Mouse (Mus musculus) layer of hippocampus, adult 11-12 months (tissue): ENCODE data around the gene Hist1h1a.
"Not testable (repeated sequence)": the region's sequence is repeated elsewhere in the genome, so short reads cannot be mapped to it uniquely, and the experiment has no call there.

ENCODE experiments used
- DNase-seq: peaks from one replicate; pipeline ENCODE4 v3.0.0; 2022; ENCODE audit warnings: low spot score

Gene Hist1h1a

DNA sequence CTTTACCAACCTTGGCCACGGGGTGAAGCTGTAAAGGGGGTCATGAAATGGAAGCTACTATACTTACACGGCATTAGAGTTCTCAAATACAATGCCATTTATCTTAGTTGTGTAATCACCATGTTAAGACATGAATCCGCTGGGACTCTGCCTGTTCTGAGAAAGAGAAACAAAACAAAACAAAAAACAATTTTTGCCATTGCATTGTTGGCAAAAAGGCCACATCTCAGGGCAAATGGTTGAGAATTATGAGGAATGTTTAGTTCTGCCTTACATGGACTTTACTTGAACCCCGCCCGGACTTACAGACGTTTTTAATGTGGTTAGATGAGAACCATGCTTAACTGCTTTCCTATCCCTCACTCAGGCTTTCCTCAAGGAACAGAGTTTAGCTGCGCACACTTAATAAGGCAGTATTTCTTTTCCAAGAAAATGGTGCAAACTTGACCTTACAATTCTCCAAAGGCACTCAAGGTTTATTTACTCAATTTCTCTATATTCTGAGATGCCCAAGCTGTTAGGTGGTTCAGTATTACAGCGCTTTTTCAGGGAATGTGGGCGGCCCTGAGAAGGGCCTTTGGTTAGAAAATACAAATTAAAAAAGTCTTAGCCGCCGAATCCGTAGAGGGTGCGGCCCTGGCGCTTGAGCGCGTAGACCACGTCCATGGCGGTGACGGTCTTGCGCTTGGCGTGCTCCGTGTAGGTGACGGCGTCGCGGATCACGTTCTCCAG, 3.1 kb upstream of the Hist1h1a start:
- DNase-seq, result no peak

DNA sequence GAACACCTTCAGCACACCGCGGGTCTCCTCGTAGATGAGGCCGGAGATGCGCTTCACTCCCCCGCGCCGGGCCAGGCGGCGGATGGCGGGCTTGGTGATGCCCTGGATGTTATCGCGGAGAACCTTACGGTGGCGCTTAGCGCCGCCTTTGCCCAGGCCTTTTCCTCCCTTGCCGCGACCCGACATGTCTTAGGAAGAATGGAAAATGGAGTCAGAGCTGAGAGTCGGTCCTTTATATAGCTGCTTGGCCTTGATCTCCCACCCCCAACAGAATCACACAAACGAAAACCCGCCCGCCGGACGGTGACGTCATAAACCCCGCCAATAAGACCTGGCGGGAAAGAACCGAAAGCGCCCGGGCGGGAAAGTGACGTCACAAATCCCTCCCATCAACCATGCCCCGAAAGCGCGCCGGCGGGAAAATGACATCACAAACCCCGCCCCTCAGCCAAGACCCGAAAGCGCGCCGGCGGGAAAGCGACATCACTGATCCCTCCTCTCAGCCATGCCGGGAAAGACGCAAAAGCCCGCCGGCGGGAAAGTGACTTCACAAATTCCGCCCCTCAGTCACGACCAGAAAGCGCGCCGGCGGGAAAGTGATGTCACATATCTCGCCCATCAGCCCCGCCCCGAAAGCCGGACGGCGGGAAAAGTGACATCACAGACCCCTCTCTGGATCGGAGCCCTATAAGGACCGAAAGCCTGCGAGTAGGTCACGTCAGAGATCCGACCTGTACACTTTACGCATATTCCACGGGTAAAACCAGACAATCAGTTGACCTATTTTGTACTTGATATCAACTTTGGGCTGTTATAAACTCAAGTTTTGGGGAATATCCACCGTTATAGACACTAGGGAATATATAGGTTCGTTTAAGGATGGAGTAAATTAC, 2.2 kb upstream of the Hist1h1a start, which contains the start of gene Hist1h4a:
Gene Hist1h4a (minus strand): TSS at position 259 of the 893 bp plus-strand sequence.
- peak; percentile 99 for DNase-seq

DNA sequence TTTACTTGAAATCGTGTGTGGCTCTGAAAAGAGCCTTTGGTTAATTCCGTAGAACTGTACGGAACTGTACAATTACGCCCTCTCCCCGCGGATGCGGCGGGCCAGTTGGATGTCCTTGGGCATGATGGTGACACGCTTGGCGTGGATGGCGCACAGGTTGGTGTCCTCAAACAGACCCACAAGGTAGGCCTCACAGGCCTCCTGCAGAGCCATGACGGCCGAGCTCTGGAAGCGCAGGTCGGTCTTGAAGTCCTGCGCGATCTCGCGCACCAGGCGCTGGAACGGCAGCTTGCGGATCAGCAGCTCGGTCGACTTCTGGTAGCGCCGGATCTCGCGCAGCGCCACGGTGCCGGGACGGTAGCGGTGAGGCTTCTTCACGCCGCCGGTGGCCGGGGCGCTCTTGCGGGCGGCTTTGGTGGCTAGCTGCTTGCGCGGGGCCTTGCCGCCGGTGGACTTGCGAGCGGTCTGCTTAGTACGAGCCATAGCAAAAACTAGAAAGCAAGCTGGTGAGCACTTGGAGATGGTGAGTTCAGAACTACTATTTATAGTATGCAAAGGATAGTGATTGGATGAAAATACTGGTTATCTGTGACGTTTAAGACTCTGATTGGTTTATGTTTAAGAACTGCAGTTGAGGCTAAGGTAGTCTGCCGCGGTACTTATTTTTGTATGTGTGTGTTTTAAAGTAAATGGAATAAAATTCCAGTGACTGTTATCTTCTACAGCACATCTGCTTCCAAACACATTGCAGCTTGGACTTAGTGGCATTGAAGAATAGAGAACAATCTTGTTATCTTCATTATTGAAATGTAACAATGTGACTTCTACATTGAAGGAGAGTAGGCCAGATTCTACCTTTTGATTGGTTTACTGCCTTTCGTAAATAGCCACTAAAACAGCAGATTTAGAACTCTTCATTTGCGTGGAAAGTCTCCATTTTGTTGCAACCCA, 1.3 kb upstream of the Hist1h1a start, which contains the start of gene Hist1h3a:
Gene Hist1h3a (minus strand): TSS at position 516 of the 951 bp plus-strand sequence.
- peak; percentile 67 for DNase-seq

- no peak for DNase-seq
These were observed 252 bp upstream of the Hist1h1a start for GRCm38 (mm10) chr13:23763242-23763585.

DNA sequence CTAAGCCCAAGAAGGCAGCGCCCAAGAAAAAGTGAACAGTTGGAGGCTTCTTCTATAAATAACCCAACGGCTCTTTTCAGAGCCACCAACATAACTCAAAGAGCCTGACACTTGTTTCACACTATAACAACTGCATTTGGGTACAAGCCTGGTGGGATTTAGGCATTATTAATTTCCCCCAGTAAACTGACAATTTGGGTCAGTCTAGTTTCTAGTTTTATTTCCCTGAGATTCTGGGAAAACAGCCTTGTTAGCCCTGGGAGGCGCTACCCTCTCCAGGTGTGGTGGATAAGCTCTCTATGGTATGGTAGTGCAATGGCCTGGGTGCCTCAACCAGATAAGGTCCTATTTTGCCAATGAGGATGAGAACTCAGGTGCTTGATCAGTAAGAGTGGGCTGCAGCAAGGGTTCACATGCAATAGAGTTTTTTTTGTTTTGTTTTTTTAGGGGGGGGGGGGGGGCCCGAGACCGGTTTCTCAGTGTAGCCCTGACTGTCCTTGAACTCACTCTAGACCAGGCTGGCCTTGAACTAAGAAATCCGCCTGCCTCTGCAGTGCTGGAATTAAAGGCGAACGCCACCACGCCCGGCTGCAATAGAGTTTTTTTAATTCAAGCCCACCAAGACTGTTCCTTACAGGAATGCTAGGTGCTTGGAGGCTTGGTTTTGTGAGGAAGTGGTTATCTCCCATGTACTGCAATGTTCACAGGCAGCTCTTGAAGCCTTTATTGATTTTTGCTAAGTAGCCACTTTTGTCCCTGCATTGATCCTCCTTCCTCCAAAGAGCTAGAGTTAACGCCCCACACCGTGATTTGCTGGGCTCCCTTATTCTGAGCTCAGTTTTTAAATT, 1.1 kb downstream of the Hist1h1a start:
- DNase-seq, result no peak

DNA sequence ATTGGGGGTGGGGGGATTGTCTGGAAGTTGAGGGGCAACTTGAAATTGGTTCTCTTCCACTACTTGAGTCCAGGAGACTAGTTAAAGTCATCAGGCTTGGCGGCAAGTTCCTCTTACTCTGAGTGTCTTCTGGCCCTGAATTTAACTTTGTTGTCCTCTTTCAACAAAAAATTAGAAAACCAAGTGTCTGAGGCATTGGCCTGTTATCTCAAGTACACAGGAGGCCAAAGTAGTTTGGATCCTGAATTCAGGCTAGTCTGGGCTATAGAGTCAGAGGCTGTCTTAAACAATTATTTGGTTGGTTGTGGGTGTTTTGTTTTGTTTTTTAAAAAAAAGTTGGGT, 1.7 kb downstream of the Hist1h1a start:
- no peak for DNase-seq

DNA sequence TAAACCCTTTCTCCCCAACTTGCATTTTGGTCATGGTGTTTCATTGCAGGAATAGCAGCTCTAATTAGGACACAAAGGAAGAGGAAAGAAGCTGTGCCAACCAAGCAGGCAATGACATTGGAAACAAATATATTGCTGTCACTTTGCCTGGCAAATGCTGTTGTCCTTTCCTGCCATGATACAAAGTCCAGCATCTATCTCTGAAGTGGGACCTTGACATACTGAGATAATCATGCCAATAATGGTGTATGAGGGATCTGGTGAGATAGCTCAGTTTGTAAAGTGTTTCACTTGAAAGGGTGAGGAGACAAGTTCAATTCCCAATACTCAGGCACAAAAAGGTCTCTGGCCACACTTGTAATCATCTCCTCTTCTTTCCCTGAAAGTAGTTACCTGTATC, 3.3 kb downstream of the Hist1h1a start:
- DNase-seq, result no peak

- no peak for DNase-seq
These were observed 5.5 kb downstream of the Hist1h1a start for GRCm38 (mm10) chr13:23768834-23769397.

DNA sequence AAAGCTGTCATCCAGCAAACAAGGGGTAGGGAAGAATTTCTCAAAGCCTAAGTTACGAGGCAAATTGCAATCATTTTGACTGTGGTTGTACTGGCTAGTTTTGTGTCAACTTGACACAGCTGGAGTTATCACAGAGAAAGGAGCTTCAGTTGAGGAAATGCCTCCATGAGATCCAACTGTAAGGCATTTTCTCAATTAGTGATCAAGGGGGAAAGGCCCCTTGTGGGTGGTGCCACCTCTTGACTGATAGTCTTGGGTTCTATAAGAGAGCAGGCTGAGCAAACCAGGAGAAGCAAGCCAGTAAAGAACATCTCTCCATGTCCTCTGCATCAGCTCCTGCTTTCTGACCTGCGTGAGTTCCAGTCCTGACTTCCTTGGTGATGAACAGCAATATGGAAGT, 6.1 kb downstream of the Hist1h1a start, which contains the start of gene Trim38:
Gene Trim38 (plus strand): TSS at position 301 of the 400 bp plus-strand sequence.
- not testable (repeated sequence) for DNase-seq

DNA sequence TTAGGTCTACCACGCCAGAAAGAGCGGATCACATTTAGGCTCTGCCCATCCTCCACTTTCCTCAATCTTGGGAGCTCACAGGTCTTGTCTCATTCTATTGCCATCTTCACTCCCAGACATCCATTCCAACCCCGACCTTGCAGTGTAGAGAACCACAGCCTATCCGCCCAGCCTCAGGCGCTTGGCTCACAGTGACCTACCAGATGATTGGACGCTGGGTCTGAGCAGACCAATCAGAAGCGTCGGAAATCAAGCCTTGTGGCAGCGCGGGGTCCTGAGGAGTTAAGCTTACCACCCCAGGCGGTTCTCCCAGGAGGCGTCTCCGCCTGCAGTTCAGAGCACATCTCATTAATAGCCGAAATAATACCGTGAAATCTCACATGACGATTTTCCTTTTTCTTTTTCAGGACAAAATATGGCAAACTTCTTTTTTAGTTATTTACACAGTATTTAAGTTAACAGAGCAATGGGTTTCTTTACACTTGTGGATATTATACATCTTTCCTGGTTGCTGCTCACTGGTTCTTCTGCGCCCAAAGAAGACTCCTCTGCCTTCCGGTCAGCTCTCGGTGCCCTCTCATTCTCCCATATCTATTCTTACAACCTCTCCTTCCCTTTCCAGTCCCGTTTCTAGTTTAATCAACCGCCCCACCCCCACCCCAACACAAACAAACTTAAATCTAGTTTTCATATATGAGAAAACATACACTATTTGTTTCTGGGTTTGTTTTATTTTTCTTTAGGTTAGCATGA, 9.3 kb downstream of the Hist1h1a start:
- peak; percentile 35 for DNase-seq

DNA sequence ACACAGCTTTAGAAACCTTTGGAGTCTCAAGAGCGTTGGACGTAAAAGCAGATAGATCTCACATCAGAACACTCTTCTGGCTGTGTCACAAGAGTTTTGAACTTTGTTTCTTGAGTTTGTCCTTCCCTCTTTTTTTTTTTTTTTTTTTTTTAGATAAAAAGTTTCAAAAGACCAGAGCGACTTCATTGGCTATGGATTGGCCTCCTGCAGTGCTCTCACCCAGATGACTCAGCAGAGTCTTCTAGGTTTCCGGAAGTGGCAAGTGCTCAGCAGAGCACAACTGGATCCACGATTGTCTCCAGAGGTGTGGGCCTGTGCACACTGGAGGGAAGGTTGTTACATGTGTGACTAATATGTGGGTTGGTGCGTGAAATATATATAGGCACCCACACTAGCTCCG, 14.9 kb downstream of the Hist1h1a start:
- DNase-seq, result no peak

DNA sequence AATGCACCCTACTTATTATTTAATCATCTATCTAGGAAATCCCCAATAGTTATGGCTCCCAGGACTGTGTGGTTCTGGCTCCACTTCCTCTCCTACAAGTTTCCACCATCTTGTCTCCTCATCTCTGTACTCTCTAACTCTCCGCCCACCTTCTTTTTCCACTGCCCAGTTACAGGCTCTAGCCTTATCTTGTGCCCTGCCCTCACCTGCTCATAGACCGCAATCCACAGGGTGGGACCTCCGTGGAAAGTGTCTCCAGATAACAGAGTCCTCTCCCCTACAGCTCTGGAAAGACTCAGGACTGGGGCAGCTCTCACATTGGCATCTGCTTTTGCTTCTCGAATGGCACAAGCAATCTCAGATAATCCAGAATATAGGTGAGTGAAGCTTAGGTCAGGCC, 15.6 kb downstream of the Hist1h1a start:
- no peak for DNase-seq

DNA sequence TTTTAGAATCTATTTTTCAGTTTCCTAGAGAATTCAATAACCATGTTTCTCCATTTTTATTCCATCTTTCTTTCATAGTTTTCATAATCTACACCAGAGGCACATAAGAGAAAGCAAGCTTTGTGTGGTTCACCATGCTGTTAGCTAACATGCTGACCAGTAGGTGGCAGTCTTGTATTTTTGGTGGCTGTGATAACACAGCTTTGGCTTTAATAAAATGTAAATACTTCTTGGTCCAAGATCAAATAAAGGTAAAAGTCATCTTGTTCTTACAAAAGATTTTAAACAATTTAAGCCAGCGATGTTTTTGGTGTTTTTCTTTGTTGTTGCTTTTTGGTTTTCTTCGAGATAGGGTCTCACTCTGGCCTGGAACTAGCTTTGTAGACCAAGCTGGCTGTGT, 29.1 kb downstream of the Hist1h1a start:
- DNase-seq, result peak; percentile 48

DNA sequence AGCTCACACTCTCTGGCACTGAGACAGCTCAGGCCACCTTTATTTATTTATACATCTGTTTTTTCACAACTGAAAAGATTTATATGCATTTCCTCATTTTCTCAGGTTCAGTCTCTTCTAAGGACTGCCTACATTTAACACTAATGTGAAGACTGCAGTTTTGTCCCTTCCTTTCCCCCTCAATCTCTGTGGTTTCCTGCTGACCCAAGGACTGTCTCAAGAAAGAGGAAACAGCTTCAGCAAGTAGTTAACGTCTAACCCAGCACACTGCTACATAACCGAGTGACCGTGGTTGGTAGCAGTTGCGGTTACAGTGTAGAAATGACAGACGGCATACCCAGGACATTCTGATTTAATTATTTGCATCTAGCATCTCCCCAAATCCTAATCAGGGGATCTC, 35.9 kb downstream of the Hist1h1a start:
- DNase-seq, result no peak

GRCm38 (mm10) chr13:23804532-23804931, 41.1 kb downstream of the Hist1h1a start:
- no peak for DNase-seq

DNA sequence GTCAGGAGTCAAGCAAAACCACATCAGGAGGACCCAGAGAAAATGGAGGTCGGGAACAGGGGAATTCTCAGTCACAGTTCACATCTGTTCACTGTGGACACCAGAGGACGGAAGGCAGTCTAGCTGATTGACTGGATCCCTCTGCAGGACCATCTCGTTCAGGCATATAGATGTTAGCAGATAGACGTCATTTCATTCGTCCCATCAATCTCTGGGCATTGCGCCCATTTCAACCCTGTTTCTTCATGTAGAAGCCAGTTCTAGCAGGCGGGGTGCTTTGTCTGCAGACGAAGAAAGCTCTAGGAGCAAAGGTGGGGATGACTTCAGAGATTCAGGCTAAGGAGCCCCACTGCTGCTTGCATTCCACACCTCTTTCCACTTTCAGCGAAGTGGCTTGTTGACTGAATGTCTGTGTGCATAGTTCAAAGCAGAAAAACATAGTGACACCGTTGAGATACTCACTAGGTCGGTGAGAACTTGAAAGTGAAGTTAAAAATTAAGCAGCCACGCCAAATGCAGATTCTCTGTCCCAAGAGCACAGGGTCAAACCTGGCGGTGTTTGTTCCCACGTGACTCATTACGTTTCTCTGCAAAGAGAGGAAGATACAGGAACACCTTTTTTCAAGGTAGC, 43.1 kb downstream of the Hist1h1a start, which contains the start of gene Slc17a2:
Gene Slc17a2 (plus strand): TSS at position 572 of the 631 bp plus-strand sequence.
- no peak for DNase-seq
